Mouse (Mus musculus) fat pad, adult 2 months (tissue): ENCODE measurements at regions not wholly inside any gene's neighbourhood (a gene's known extent, or its start where the extent isn't known, plus 50 kb on each side); places are given as distances from the start of the nearest gene placed in this dataset.
"Not testable (repeated sequence)": the region's sequence is repeated elsewhere in the genome, so short reads cannot be mapped to it uniquely, and the experiment has no call there.

Source experiments
- DNase-seq: peaks from one replicate; pipeline ENCODE4 v3.0.0-alpha.2; 2011; ENCODE audit warnings: low read depth, low spot score; ENCODE audit errors: extremely low read depth

DNA sequence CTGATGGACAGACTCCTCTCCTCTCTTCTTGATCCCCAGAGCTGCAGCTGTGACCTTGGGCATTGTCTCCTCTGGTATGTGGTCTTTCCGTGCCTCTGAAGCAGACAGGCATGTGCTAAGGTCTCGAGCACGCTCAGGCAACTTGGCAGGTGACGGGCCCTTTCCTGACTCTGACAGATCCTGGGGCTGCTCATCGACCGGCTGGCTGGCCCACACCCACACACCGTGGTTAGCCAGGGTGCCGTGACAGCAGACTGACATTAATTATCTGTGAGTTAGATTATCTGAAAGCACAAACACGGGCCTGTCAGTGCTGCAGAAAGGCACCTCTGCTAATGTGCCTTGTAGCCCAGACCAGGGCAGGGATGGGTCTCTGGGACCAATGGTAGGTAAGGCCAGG lies 298.5 kb upstream of the Kdm8 start:
- DNase-seq = no peak

- no peak for DNase-seq
These were observed 295.3 kb upstream of the Kdm8 start for GRCm38 (mm10) chr7:125149151-125149550.

- DNase-seq = no peak
These were observed 294.7 kb upstream of the Kdm8 start for GRCm38 (mm10) chr7:125149740-125150139.

GRCm38 (mm10) chr7:125152281-125152680 lies 292.2 kb upstream of the Kdm8 start:
- no peak for DNase-seq

DNA sequence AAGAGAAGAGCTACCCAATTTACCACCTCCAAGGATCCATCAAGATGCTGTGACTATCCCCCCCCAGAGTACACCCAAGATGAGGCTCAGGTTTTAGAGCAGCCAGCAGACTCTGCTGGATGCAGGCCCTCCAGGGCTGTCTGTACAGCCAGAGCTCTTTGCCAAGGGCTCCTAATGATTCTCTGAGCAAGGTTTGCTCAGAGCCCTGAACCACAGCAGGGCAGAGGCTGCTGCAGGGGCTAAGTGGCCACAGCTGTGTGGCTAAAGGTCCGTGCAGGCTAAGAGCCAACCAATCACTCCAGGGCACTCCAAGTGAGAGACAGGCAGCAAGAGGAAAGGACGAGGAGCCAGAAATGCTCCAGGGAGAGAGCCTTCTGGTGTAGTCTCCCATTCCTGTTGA lies 289.2 kb upstream of the Kdm8 start:
- DNase-seq = no peak

DNA sequence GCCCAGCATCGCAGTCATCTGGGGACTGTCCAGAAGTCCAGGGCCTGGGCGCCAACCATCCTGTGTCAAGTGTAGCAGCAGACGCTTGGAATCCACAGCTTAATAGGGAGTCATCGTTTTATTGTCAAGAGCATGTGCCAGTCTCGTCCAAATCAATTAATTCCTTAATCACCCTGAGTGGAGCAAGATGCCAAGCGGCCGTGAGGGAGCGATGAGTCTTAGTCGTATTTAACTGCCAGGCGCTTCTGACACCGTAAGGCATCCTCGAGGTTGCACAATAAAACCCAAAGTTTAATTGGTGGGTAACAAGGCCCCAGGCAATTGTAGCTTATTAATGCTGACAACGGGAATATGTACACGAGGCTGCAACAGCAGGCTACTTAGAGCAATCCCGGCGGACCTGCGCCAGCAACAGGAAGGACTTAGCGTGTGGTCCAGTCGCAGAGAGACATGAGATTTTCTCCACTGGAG lies 277.6 kb upstream of the Kdm8 start:
- DNase-seq = peak; percentile 5

DNA sequence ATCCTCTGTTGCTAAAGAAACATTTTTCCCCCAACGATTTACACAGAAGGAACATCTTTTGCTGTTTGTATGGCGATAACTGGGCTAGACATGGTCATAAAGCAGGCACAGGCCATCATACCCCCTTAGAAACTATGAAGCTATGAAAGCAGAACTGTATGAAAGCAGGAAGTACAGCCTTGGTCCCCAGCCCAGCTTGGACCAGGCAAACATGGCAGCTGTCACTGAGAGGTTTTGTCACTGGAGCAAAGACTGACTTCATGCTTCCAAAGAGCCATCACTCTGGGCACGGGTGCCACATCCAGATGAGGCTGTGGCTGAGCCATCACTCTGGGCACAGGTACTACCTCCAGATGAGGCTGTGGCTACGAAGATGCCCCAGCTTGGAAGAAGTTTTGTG lies 276.8 kb upstream of the Kdm8 start:
- no peak for DNase-seq

GRCm38 (mm10) chr7:125181548-125181947 lies 262.9 kb upstream of the Kdm8 start:
- DNase-seq = no peak

DNA sequence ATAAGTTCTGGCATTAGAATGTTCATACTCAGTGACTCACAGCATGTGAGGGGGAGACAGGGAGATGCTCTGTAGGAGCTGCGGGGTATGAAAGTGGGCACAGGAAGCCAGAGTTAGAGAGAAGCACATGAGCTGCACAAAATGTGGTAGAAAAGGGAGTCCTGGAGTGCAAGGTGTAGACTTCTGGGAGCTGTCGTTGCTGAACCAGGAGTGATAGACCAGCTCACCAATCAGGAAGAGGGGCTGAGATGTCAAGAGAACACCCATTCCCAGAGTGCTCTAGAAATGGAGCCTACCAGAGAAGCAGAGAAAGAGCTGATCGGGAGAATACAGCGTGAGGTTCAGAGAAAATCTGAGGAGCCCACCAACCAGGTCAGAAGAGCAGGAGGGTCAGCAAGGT lies 262.2 kb upstream of the Kdm8 start:
- no peak for DNase-seq

GRCm38 (mm10) chr7:125183011-125183410 lies 261.5 kb upstream of the Kdm8 start:
- DNase-seq = not testable (repeated sequence)

DNA sequence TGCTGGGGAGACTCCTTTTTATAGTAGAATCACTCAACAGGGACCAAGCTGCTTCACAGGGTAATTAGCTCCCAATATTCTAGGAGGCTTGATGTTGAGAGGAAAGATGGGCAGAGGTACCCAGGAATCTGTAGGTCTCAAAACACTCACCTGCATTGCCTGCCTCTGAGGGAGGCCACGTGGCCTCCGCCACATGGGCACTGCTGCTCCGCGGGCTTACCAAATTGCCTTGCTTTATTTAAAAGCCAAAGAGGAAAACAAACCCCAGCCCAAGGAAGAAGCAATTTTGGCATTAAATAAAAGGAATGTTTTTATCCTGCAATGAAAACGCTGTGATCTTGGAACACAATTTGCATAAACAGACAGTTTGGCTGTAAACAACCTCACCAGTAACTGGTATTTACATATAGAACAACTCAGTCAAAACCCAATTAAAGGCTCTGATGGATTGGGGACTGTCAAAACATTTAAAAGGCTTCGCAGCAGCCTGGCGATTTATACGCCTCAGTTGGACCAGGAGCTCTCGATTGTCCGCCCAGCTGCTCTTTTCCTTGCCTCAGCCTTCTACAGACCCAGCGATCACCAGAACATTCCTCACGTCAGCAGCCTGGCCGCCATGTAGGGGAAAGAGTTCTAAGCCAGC lies 259.3 kb upstream of the Kdm8 start:
- no peak for DNase-seq

GRCm38 (mm10) chr7:125187011-125187740 lies 257.3 kb upstream of the Kdm8 start:
- DNase-seq = no peak

- DNase-seq = no peak
These were observed 255.5 kb upstream of the Kdm8 start for GRCm38 (mm10) chr7:125188986-125189385.

GRCm38 (mm10) chr7:125190067-125190466 lies 254.4 kb upstream of the Kdm8 start:
- DNase-seq = no peak

- DNase-seq = no peak
These were observed 253.2 kb upstream of the Kdm8 start for GRCm38 (mm10) chr7:125191313-125191712.

DNA sequence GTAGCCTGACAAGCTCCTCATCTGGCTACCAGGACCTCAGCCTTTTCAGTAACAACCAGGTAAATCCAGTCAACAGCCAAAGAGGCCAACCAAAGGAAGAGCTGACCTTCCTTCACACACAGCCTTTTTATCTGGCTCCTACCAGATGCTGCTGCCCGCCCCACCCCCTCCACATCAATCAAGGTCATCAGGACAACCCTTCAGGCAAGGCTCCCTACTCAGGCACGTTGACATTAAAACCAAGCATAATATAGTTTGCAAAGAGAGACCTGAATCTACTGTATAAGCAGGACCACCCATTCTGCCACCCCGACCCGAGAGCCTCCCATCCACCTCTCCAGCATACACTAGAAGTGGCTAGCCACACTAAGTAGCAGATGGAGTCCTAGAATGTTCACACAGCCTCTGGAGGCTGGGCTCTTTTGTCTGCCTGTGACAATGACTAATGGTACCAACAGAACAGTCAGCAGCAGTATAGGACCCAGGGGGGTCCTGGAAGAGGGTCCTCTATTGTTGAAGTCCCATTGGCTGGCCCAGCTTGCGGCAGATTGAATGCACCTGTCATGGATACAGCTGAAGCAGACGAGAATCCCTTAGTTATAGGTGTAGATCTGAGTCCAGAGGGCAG lies 233.0 kb upstream of the Kdm8 start:
- DNase-seq = no peak

DNA sequence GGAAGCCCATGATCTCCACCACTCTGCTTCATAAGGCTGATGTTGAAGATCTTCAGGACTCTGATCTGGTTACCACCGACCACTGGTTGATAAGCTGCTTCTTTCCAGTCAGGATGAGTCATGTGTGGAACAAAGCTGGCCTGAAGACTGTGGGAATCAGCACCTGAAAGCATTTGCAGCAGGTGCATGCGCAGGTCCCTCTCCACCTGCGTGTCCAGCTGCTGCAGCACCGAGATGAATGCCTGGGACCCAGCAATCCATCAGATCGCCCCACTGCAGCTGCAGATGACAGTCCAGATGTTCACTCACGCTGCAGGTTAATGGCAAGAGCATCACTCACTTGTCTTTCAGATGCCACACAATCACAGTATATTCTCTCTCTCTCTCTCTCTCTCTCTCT lies 230.4 kb upstream of the Kdm8 start:
- DNase-seq = no peak

- no peak for DNase-seq
These were observed 226.8 kb upstream of the Kdm8 start for GRCm38 (mm10) chr7:125217630-125218029.

DNA sequence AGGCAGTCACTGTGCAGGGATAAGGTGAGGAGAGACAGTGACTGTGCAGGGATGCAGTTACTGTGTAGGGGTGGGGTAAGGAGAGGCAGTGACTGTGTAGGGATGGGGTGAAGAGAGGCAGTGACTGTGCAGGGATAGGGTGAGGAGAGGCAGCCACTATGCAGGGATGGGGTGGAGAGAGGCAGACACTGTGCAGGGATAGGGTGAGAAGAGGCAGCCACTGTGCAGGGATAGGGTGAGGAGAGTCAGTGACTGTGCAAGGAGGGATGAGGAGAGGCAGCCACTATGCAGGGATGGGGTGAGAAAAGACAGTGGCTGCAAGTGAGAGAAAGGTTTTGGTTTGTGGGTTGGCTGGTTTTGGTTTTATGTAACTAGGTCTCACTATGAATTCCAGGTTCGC lies 221.8 kb upstream of the Kdm8 start:
- DNase-seq = no peak

DNA sequence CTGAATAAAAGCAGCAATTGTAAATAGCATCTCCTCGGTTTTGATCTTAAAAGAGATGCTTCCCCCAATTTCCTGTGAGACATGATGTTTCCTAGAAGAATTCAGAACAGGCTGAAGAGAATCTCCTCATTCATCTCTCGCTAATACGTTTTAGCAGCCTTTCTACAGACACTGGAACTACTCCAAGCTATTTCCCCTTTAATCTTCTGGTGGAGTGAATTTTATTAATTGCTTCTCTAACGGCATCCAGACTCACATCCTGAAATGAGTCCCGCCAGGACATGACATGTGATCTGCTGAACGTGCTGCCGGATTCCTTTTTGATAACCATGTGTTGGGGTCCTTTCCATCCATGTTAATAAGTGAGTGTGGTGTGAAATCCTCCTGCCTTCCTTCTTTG lies 209.6 kb upstream of the Kdm8 start:
- no peak for DNase-seq

GRCm38 (mm10) chr7:125237026-125237425 lies 207.4 kb upstream of the Kdm8 start:
- DNase-seq = no peak

- no peak for DNase-seq
These were observed 201.5 kb upstream of the Kdm8 start for GRCm38 (mm10) chr7:125243021-125243420.
